Mouse (Mus musculus) embryonic facial prominence, embryonic 10.5 days (tissue): Measurements from ENCODE around the gene Tgfb1. TPM values are rescaled to one million over a fixed set of nuclear protein-coding genes. Genes with fewer than 3 reads are reported as not detected.

Experiments used
- DNase-seq: peaks from one replicate; pipeline ENCODE4 v3.0.0-alpha.2; 2017; ENCODE audit warnings: low spot score
- H3K27ac ChIP-seq: fragments of 300-500 bp; sonication (generic); replicated peaks from 2 replicates; pipeline ENCODE4 v1.5.1; 2016; ENCODE audit warnings: mild to moderate bottlenecking
- H3K27me3 ChIP-seq: fragments of 300-500 bp; sonication (generic); replicated peaks from 2 replicates; pipeline ENCODE4 v1.6.1; 2016; ENCODE audit warnings: low read depth, mild to moderate bottlenecking; ENCODE audit not compliant: poor library complexity, severe bottlenecking
- H3K36me3 ChIP-seq: fragments of 300-500 bp; sonication (generic); replicated peaks from 2 replicates; pipeline ENCODE4 v1.6.1; 2016; ENCODE audit warnings: mild to moderate bottlenecking, moderate library complexity
- H3K4me1 ChIP-seq: fragments of 300-500 bp; sonication (generic); 2 replicates; pipeline ENCODE4 v1.6.1; 2016
- H3K4me3 ChIP-seq: fragments of 300-500 bp; sonication (generic); 2 replicates; pipeline ENCODE4 v1.5.1; 2016; ENCODE audit warnings: mild to moderate bottlenecking, moderate library complexity
- H3K9me3 ChIP-seq: fragments of 300-500 bp; sonication (generic); 2 replicates; pipeline ENCODE4 v1.6.1; 2016; ENCODE audit warnings: mild to moderate bottlenecking
- WGBS: fragments of 180-500 bp; shearing (Covaris S2); methylation state at CpG from one replicate; pipeline ENCODE4 v1.1.7; 2016; 5-methylcytosine and 5-hydroxymethylcytosine counted together
- polyA plus RNA-seq: library from polyadenylated mRNA; unstranded; fragments of >200 nt; fragmentation: Nextera tagmentation; extraction: Ambion mirVana; gene quantifications from 2 replicates; pipeline ENCODE4 v1.2.1, GENCODE M21; 2016

The Tgfb1 gene
- 1.2 and 1.5 TPM in 2 replicates for polyA plus RNA-seq

DNA sequence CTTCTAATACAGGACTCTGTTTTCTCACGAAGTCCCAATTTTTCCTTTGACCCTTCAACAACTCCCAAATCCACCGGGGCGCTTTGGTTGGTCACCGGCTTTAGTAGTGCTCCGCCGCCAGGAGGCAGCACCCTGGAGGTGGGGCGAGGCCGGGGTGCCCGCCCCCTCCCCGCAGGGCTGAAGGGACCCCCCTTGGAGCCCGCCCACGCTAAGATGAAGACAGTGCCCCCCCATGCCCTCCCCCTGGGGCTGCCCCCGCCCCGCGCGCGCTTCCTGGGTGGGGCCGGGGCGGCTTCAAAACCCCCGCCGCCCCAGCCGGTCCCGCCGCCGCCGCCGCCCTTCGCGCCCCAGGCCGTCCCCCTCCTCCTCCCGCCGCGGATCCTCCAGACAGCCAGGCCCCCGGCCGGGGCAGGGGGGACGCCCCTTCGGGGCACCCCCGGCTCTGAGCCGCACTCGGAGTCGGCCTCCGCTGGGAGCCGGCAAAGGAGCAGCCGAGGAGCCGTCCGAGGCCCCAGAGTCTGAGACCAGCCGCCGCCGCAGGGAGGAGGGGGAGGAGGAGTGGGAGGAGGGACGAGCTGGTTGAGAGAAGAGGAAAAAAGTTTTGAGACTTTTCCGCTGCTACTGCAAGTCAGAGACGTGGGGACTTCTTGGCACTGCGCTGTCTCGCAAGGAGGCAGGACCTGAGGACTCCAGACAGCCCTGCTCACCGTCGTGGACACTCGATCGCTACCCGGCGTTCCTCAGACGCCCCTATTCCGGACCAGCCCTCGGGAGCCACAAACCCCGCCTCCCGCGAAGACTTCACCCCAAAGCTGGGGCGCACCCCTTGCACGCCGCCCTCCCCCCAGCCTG, at the start of gene Tgfb1:
Gene Tgfb1 (plus strand): TSS at position 323 of the 852 bp plus-strand sequence.
- H3K27ac ChIP-seq, result peak within 1 kb of the TSS; percentile 82
- WGBS, result 1% methylated on average over 69 of the region's 69 CpGs

GRCm38 (mm10) chr7:25637099-25637498, 49.7 kb upstream of the Tgfb1 start:
- no peaks in the 10 kb centered on the region for H3K4me1 ChIP-seq
- H3K27ac ChIP-seq, result no peak overlapping the region
- no peak overlapping the region for H3K4me3 ChIP-seq
- peaks cover 61% of the 10 kb centered on the region for H3K36me3 ChIP-seq
- no peaks in the 10 kb centered on the region for H3K9me3 ChIP-seq
- no peak for DNase-seq
- H3K27me3 ChIP-seq, result no peaks in the 10 kb centered on the region
- 88% methylated on average over 5 of the region's 5 CpGs for WGBS

More for the DNA sequence above, at the start of gene Tgfb1:
- DNase-seq, result peak; percentile 78
- Histone ChIP-seq H3K4me1 (peaks cover 49% of the 10 kb centered on the region), H3K36me3 (peaks cover 10% of the 10 kb centered on the region; the same call in 1 of the 2 replicates), H3K4me3 (peak within 1 kb of the TSS; percentile 67), H3K27me3 (peaks cover 78% of the 10 kb centered on the region), H3K9me3 (no peaks in the 10 kb centered on the region)

DNA sequence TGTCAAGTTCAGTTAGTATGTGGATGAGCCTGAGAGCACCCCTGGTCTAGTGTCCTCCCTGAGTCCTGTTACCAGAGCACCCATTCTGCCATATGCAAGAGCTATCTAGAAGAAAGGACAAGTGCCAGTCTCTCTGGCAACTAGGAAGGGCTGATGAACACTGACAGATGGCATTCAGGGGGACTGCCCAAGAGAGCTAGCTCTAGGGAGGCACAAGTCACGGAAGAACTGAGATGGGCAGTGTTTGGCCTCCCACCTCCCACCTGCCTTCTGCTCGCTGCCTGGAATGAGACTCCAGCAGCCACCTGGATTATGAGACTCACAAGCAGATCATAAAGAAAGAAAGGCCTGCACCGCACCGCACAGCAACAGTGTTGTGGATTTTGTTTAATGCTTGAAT, 47.0 kb upstream of the Tgfb1 start:
- no peak overlapping the region for H3K27ac ChIP-seq
- H3K36me3 ChIP-seq, result peaks cover 48% of the 10 kb centered on the region
- no peak overlapping the region for H3K4me3 ChIP-seq
- no peaks in the 10 kb centered on the region for H3K4me1 ChIP-seq
- no peaks in the 10 kb centered on the region for H3K9me3 ChIP-seq
- WGBS, result 90% methylated on average over 4 of the region's 4 CpGs
- DNase-seq, result no peak
- H3K27me3 ChIP-seq, result no peaks in the 10 kb centered on the region

- Histone ChIP-seq H3K4me1 (peaks cover 5% of the 10 kb centered on the region; the same call in 1 of the 2 replicates), H3K36me3 (peaks cover 18% of the 10 kb centered on the region), H3K27me3 (no peaks in the 10 kb centered on the region), H3K27ac (no peak overlapping the region), H3K9me3 (no peaks in the 10 kb centered on the region), H3K4me3 (no peak overlapping the region)
- DNase-seq, result no peak
- WGBS, result 83% methylated on average over 10 of the region's 10 CpGs
Measured at GRCm38 (mm10) chr7:25644136-25644535, 42.7 kb upstream of the Tgfb1 start.

GRCm38 (mm10) chr7:25644631-25645030, 42.2 kb upstream of the Tgfb1 start:
- Histone ChIP-seq H3K4me1 (peaks cover 10% of the 10 kb centered on the region), H3K4me3 (no peak overlapping the region), H3K9me3 (no peaks in the 10 kb centered on the region), H3K36me3 (peaks cover 18% of the 10 kb centered on the region), H3K27ac (no peak overlapping the region), H3K27me3 (no peaks in the 10 kb centered on the region)
- no peak for DNase-seq
- WGBS, result 79% methylated on average over 4 of the region's 4 CpGs

- no peak overlapping the region for H3K4me3 ChIP-seq
- H3K36me3 ChIP-seq, result peaks cover 18% of the 10 kb centered on the region
- peaks cover 11% of the 10 kb centered on the region for H3K4me1 ChIP-seq
- no peak overlapping the region for H3K27ac ChIP-seq
- H3K9me3 ChIP-seq, result no peaks in the 10 kb centered on the region
- no peak for DNase-seq
- WGBS, result 56% methylated on average over 14 of the region's 14 CpGs
- no peaks in the 10 kb centered on the region for H3K27me3 ChIP-seq
Measured at GRCm38 (mm10) chr7:25645074-25645473, 41.7 kb upstream of the Tgfb1 start.

DNA sequence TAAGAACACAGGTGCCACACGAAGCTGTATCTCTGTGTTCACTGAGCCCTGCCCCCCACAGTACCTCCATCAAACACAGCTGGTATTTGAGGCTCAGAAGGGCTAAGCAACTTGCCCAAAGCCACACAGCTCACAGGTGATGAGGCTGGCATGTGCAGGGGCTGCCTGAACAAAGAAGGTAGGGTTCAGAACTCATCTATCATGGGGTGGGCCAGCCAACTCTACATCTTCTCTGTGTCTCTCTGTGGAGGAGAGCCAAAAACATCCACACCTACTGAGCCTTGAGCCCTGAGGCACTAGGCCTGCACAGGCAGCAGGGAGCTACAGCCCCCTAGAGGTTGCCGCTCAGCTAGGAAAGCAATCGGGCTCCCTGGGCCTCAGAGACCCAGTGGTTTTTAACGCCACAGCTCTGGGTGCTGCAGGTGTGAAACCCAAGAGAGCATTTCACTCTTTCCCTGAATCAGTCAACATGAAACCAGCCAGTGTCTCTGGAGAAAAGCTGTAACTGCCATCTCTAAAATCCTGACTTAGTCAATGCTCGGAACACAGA, 39.2 kb upstream of the Tgfb1 start:
- Histone ChIP-seq H3K36me3 (peaks cover 5% of the 10 kb centered on the region; the same call in 1 of the 2 replicates), H3K27ac (no peak overlapping the region), H3K4me3 (no peak overlapping the region), H3K27me3 (no peaks in the 10 kb centered on the region), H3K9me3 (no peaks in the 10 kb centered on the region), H3K4me1 (peaks cover 11% of the 10 kb centered on the region)
- DNase-seq, result no peak
- 56% methylated on average over 5 of the region's 5 CpGs for WGBS

DNA sequence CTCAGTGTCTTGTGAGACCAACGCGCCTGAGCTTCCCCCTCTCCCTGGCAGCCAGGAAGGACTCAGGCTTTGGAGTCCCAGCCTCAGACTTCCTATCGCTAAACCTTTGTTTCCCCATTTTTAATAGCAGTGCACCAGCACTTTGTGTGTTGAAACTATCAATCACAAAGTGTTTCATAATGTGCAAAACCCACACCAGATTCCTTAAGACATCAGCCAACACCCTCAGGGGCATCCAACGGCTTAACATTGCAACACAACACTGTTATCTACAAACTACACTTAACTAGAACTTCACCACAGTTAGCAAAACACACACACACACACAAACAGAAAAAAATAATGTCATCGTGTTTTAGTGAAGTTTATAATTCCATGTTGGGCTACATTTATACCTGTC, 37.0 kb upstream of the Tgfb1 start:
- Histone ChIP-seq H3K4me3 (no peak overlapping the region), H3K27me3 (no peaks in the 10 kb centered on the region), H3K27ac (no peak overlapping the region), H3K4me1 (peaks cover 11% of the 10 kb centered on the region), H3K9me3 (no peaks in the 10 kb centered on the region), H3K36me3 (peaks cover 5% of the 10 kb centered on the region; the same call in 1 of the 2 replicates)
- no peak for DNase-seq
- 71% methylated on average over 5 of the region's 5 CpGs for WGBS

DNA sequence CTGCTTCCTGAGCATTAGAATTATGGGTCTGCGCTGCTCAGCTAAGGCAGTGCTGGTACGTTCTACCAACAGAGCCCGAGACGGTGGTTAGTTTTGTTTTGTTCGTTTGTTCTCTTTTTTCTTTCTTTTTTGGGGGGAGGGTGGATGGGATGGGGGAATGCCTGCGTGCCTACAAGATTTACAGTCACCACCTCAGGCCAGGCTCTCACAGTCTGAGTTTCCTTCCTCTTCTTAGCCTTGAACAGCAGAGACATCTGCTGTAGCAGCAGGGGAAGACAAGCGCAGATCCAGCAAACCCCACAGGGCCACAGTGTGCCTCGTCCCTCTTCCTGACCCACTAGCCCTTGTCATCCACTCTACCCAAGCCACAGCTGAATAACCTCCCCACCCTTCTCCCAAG, 35.5 kb upstream of the Tgfb1 start:
- DNase-seq, result no peak
- H3K36me3 ChIP-seq, result no peaks in the 10 kb centered on the region; the same call in 1 of the 2 replicates
- whole genome bisulfite sequencing, result 91% methylated on average over 8 of the region's 8 CpGs

DNA sequence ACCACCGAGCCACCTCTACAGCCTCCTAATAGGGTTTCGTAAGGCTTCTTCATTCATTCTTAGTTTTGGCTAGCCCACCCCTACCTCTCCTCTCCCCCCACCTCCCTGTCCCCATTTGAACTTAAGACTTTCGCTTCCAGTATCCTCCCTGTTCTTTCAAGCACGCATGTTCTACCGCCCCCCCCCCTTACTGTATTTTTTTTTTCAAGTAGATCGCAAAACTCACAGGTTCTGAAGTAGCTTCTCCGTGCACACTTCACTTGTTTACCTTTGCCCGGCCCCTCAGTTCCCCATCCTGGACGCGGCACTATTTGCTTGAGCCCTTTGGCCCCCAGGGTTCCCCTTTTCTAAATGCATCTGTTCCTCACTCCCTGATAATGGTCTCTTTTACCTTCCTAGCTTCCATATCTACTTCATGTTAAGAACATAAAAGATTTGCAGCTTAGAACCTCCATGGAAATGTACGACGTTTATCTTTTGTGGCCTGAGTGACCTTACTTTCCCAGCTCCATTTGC, 34.5 kb upstream of the Tgfb1 start:
- no peaks in the 10 kb centered on the region for H3K9me3 ChIP-seq
- no peak overlapping the region for H3K27ac ChIP-seq
- H3K27me3 ChIP-seq, result no peaks in the 10 kb centered on the region
- no peak for DNase-seq
- H3K4me3 ChIP-seq, result no peak overlapping the region
- peaks cover 19% of the 10 kb centered on the region for H3K4me1 ChIP-seq
- no peaks in the 10 kb centered on the region; the same call in 1 of the 2 replicates for H3K36me3 ChIP-seq
- WGBS, result 91% methylated on average over 12 of the region's 12 CpGs

More for the DNA sequence above, 35.5 kb upstream of the Tgfb1 start:
- H3K4me3 ChIP-seq, result no peak overlapping the region
- H3K27ac ChIP-seq, result no peak overlapping the region
- peaks cover 11% of the 10 kb centered on the region for H3K4me1 ChIP-seq
- no peaks in the 10 kb centered on the region for H3K9me3 ChIP-seq
- H3K27me3 ChIP-seq, result no peaks in the 10 kb centered on the region

DNA sequence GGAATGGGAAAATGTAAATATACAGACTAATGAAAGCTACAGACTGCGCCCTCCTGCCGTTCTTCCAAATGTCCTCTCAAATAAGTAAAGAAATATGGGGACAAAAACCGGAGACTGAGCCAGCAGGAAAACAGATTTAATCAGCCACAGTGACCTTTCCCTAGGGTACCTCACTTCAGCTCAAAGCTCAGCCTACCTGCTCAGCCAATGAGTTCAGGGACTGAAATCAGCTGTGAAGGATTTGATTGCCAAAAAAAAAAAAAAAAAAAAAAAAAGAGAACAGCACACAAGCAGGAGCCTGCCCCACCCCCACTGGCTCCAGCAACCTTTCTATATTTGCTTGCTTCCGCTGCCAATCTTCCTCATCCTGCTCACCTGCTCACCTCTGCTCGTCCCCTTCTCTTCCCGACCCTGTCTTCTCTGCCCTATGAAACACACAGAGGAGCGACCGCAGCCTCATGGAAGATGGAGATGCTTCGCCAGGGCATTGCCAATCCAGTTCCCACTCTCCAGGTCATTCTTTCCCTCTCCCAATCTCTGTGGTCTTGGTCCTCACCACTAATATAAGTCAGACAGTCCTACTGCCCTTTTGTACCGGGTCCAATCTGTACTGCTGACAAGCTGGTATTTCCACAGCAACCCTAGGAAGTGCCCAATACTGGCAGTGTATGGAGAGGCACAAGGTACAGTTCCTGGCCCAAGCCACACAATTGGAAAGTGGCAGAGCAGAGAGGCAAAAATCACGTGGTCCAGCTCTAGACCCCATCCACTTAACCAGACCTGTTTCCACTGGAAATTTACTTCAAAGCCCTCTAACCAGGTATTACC, 31.0 kb upstream of the Tgfb1 start:
- no peak overlapping the region for H3K27ac ChIP-seq
- WGBS, result 79% methylated on average over 11 of the region's 11 CpGs
- peaks cover 24% of the 10 kb centered on the region for H3K4me1 ChIP-seq
- H3K27me3 ChIP-seq, result no peaks in the 10 kb centered on the region
- DNase-seq, result no peak
- H3K9me3 ChIP-seq, result no peaks in the 10 kb centered on the region
- no peaks in the 10 kb centered on the region; the same call in 1 of the 2 replicates for H3K36me3 ChIP-seq
- no peak overlapping the region for H3K4me3 ChIP-seq

DNA sequence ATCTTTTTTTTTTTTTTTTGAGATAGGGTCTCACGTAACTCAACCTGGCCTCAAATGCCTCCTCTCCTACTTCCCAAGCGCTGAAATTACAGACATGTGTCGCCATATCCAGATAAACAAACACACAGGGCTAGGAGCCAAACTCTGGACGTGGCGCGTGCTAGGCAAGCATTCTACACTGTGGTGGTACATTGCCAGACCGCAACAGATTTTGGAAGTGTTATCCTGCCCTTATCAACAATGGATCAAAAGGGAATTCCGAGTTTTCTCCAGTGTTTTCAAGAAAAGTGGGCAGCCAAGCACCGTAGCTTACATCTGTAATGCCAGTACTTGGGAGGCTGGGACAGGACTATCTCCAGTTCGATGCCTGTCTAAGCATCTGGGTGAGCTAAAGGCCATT, 29.0 kb upstream of the Tgfb1 start:
- Histone ChIP-seq H3K27me3 (no peaks in the 10 kb centered on the region), H3K9me3 (no peaks in the 10 kb centered on the region), H3K27ac (0 out of 2 replicates have a peak overlapping the region, but pooled peaks have one; percentile 93), H3K4me3 (peak overlapping the region; percentile 77), H3K4me1 (peaks cover 24% of the 10 kb centered on the region), H3K36me3 (peaks cover 16% of the 10 kb centered on the region)
- no peak for DNase-seq
- 44% methylated on average over 10 of the region's 10 CpGs for WGBS
